Mouse (Mus musculus) CH12.LX (cell line): ENCODE measurements at regions not wholly inside any gene's neighbourhood (a gene's known extent, or its start where the extent isn't known, plus 50 kb on each side); places are given as distances from the start of the nearest gene placed in this dataset.
"Not testable (repeated sequence)": the region's sequence is repeated elsewhere in the genome, so short reads cannot be mapped to it uniquely, and the experiment has no call there.

Source experiments
- DNase-seq: peaks from one replicate; pipeline ENCODE4 v3.0.0-alpha.2; 2013; ENCODE audit errors: extremely low read depth
- H3K27ac ChIP-seq: 2 replicates; pipeline ENCODE4 v1.5.1; 2012; ENCODE audit warnings: low read depth, mild to moderate bottlenecking, control low read depth, moderate library complexity; ENCODE audit not compliant: insufficient read depth
- H3K27me3 ChIP-seq: replicated peaks from 2 replicates; pipeline ENCODE3; 2012; ENCODE audit warnings: inconsistent platforms
- H3K36me3 ChIP-seq, 2 experiments: replicated peaks in 1 of 2; 2 replicates each; pipeline versions ENCODE3 to v1.6.1; 2012; ENCODE audit warnings: inconsistent platforms in 1 of 2, low read length in 1 of 2, mild to moderate bottlenecking in 1 of 2, mixed read lengths in 1 of 2, moderate library complexity in 1 of 2; ENCODE audit not compliant: control insufficient read depth in 1 of 2, insufficient read depth in 1 of 2
- H3K4me1 ChIP-seq, 2 experiments: 2 replicates each; pipeline ENCODE4 v1.6.1; 2012; ENCODE audit warnings: inconsistent platforms in 1 of 2, moderate library complexity in 1 of 2; ENCODE audit not compliant: insufficient read depth in 2 of 2, control insufficient read depth in 1 of 2
- H3K4me2 ChIP-seq: 2 replicates; pipeline ENCODE4 v1.6.1; 2012; ENCODE audit warnings: low read depth, mild to moderate bottlenecking, control low read depth; ENCODE audit not compliant: poor library complexity, insufficient read depth, severe bottlenecking
- H3K4me3 ChIP-seq, 3 experiments: fragments of 150-350 bp in 1 of 3; sonication (generic) in 1 of 3; replicated peaks in 1 of 3; 2 replicates each; pipeline versions ENCODE3 to v1.5.1; 2011 to 2012; ENCODE audit warnings: low read depth in 2 of 3, low read length in 2 of 3, mild to moderate bottlenecking in 2 of 3, moderate library complexity in 2 of 3, control low read depth in 1 of 3, improper control_type of control experiment in 1 of 3, inconsistent platforms in 1 of 3, mixed read lengths in 1 of 3; ENCODE audit not compliant: poor library complexity in 1 of 3
- H3K79me2 ChIP-seq: replicated peaks from 2 replicates; pipeline ENCODE4 v1.6.1; 2012; ENCODE audit warnings: mild to moderate bottlenecking, moderate library complexity; ENCODE audit not compliant: control insufficient read depth, poor library complexity, insufficient read depth, severe bottlenecking; ENCODE audit errors: extremely low read depth
- H3K9ac ChIP-seq: 2 replicates; pipeline ENCODE4 v1.6.1; 2012; ENCODE audit warnings: low read depth, mild to moderate bottlenecking, control low read depth, moderate library complexity; ENCODE audit not compliant: insufficient read depth
- H3K9me3 ChIP-seq: replicated peaks from 2 replicates; pipeline ENCODE3; 2012; ENCODE audit warnings: low read length, inconsistent platforms, mixed read lengths
- BHLHE40 ChIP-seq: IDR thresholded peaks from 2 replicates; pipeline ENCODE4 v1.6.1; 2011; ENCODE audit warnings: mild to moderate bottlenecking, low read depth, low read length, improper control_type of control experiment
- CHD1 ChIP-seq: IDR thresholded peaks from 2 replicates; pipeline ENCODE4 v1.6.1; 2012; ENCODE audit warnings: low read depth, low read length, improper control_type of control experiment, inconsistent platforms
- CHD2 ChIP-seq: IDR thresholded peaks from 2 replicates; pipeline ENCODE4 v1.6.1; 2011; ENCODE audit warnings: low read length, improper control_type of control experiment
- CTCF ChIP-seq, 2 experiments: IDR thresholded peaks in 1 of 2; conservative IDR thresholded peaks in 1 of 2; 2 replicates each; pipeline ENCODE4 v1.5.1; 2011 to 2012; ENCODE audit warnings: low read depth in 2 of 2, low read length in 2 of 2, improper control_type of control experiment in 1 of 2, inconsistent platforms in 1 of 2, mild to moderate bottlenecking in 1 of 2, moderate library complexity in 1 of 2
- E2F4 ChIP-seq: IDR thresholded peaks from 2 replicates; pipeline ENCODE4 v1.6.1; 2011; ENCODE audit warnings: low read depth, low read length, improper control_type of control experiment; ENCODE audit not compliant: insufficient replicate concordance
- GABPA ChIP-seq: IDR thresholded peaks from 2 replicates; pipeline ENCODE4 v1.6.1; 2012; ENCODE audit warnings: low read depth, low read length, improper control_type of control experiment, inconsistent platforms; ENCODE audit not compliant: insufficient replicate concordance
- HCFC1 ChIP-seq: IDR thresholded peaks from 2 replicates; pipeline ENCODE4 v1.6.1; 2012; ENCODE audit warnings: low read depth, mild to moderate bottlenecking, inconsistent platforms, low read length, improper control_type of control experiment
- IRF4 ChIP-seq: IDR thresholded peaks from 2 replicates; pipeline ENCODE4 v1.6.1; 2014; ENCODE audit warnings: low read depth, mild to moderate bottlenecking, inconsistent platforms, low read length, improper control_type of control experiment
- JUN ChIP-seq: IDR thresholded peaks from 2 replicates; pipeline ENCODE4 v1.6.1; 2011; ENCODE audit warnings: low read depth, mild to moderate bottlenecking, low read length, improper control_type of control experiment, moderate library complexity; ENCODE audit not compliant: insufficient read depth
- JUND ChIP-seq: conservative IDR thresholded peaks from 2 replicates; pipeline ENCODE4 v1.6.1; 2011; ENCODE audit warnings: low read depth, low read length, improper control_type of control experiment
- MAX ChIP-seq: IDR thresholded peaks from 2 replicates; pipeline ENCODE4 v1.6.1; 2011; ENCODE audit warnings: low read length, improper control_type of control experiment
- MEF2A ChIP-seq: IDR thresholded peaks from 2 replicates; pipeline ENCODE4 v1.6.1; 2014; ENCODE audit warnings: low read depth, mild to moderate bottlenecking, inconsistent platforms, low read length, improper control_type of control experiment, borderline replicate concordance
- MXI1 ChIP-seq: IDR thresholded peaks from 2 replicates; pipeline ENCODE4 v1.6.1; 2011; ENCODE audit warnings: mild to moderate bottlenecking, low read depth, low read length, improper control_type of control experiment
- PAX5 ChIP-seq: IDR thresholded peaks from 2 replicates; pipeline ENCODE4 v1.6.1; 2012; ENCODE audit warnings: low read length, inconsistent platforms, mixed read lengths
- POLR2A ChIP-seq: IDR thresholded peaks from 2 replicates; pipeline ENCODE4 v1.6.1; 2011; ENCODE audit warnings: low read depth, mild to moderate bottlenecking, improper control_type of control experiment, low read length
- RAD21 ChIP-seq: IDR thresholded peaks from 2 replicates; pipeline ENCODE4 v1.6.1; 2011; ENCODE audit warnings: low read depth, mild to moderate bottlenecking, low read length, improper control_type of control experiment, moderate library complexity
- SIN3A ChIP-seq: IDR thresholded peaks from 2 replicates; pipeline ENCODE4 v1.6.1; 2012; ENCODE audit warnings: low read length, improper control_type of control experiment, inconsistent platforms
- SMC3 ChIP-seq: IDR thresholded peaks from 2 replicates; pipeline ENCODE4 v1.6.1; 2011; ENCODE audit warnings: low read depth, low read length, improper control_type of control experiment
- TBP ChIP-seq: conservative IDR thresholded peaks from 2 replicates; pipeline ENCODE4 v1.6.1; 2011; ENCODE audit warnings: low read depth, low read length, improper control_type of control experiment
- UBTF ChIP-seq: IDR thresholded peaks from 2 replicates; pipeline ENCODE4 v1.6.1; 2012; ENCODE audit warnings: low read depth, mild to moderate bottlenecking, inconsistent platforms, low read length, improper control_type of control experiment, moderate library complexity
- USF1 ChIP-seq: IDR thresholded peaks from 2 replicates; pipeline ENCODE4 v1.6.1; 2014; ENCODE audit warnings: low read depth, mild to moderate bottlenecking, inconsistent platforms, low read length, improper control_type of control experiment
- ZKSCAN1 ChIP-seq: IDR thresholded peaks from 2 replicates; pipeline ENCODE4 v1.6.1; 2012; ENCODE audit warnings: low read depth, inconsistent platforms, low read length, improper control_type of control experiment, borderline replicate concordance
- ZNF384 ChIP-seq: IDR thresholded peaks from 2 replicates; pipeline ENCODE4 v1.6.1; 2012; ENCODE audit warnings: low read depth, low read length, improper control_type of control experiment, inconsistent platforms
- dilution Hi-C: fragments of 300-500 bp; cut with MboI; formaldehyde crosslinking; loops from 2 replicates; pipeline ENCODE4 v1.14.3; 2020; ENCODE audit warnings: low sequenced_read_pairs; ENCODE audit not compliant: extremely low pct_unique_long_range_greater_than_20kb, extremely low pct_ligation_motif_present
- in situ Hi-C: fragments of 300-500 bp; cut with MboI; formaldehyde crosslinking; loops from 3 replicates; pipeline ENCODE4 v1.14.3; 2019; ENCODE audit warnings: low sequenced_read_pairs, low pct_ligation_motif_present, low pct_unique_long_range_greater_than_20kb, mixed read lengths

- dilution Hi-C loops, H3K4me3 ChIP-seq, H3K79me2 ChIP-seq, in situ Hi-C loops, H3K4me2 ChIP-seq, H3K27ac ChIP-seq, H3K36me3 ChIP-seq, H3K9ac ChIP-seq, H3K4me1 ChIP-seq, H3K9me3 ChIP-seq, DNase-seq, H3K27me3 ChIP-seq: not testable (repeated sequence)
- peak in 1 of 2 experiments; percentile 46; a peak in 2 of 4 replicates for TF ChIP-seq CTCF (conservative IDR thresholded peaks at IDR 0.05 in 1 of 2, IDR thresholded peaks at IDR 0.05 in 1 of 2; ENCODE audit: low read depth in 2 of 2, low read length in 2 of 2)
- TF ChIP-seq SMC3, result peak; percentile 48
- peak; percentile 41 for TF ChIP-seq RAD21
Measured at GRCm38 (mm10) chr12:82082596-82082995, 86.5 kb upstream of the Sipa1l1 start.

GRCm38 (mm10) chr12:82085771-82086400 is 83.2 kb upstream of the Sipa1l1 start:
- Histone ChIP-seq H3K4me3 (no peak overlapping the region), H3K9me3 (peaks cover 3% of the 10 kb centered on the region), H3K27me3 (no peaks in the 10 kb centered on the region), H3K79me2 (no peaks in the 10 kb centered on the region), H3K27ac (no peak overlapping the region), H3K9ac (no peak overlapping the region), H3K4me1 (no peaks in the 10 kb centered on the region; a peak in 1 of 4 replicates), H3K36me3 (no peaks in the 10 kb centered on the region), H3K4me2 (no peak overlapping the region)
- DNase-seq, result no peak
- dilution Hi-C loops, result no loop called here
- TF ChIP-seq TBP (no peak), USF1 (no peak), CTCF (conservative IDR thresholded peaks at IDR 0.05 in 1 of 2, IDR thresholded peaks at IDR 0.05 in 1 of 2; ENCODE audit: low read depth in 2 of 2, low read length in 2 of 2) (no peak), BHLHE40 (no peak), SIN3A (no peak), ZKSCAN1 (no peak)
- in situ Hi-C loops, result no loop called here

- H3K36me3 ChIP-seq, result no peaks in the 10 kb centered on the region
- in situ Hi-C loops, result no loop called here
- TF ChIP-seq BHLHE40 (no peak), ZNF384 (no peak), E2F4 (no peak), CHD1 (no peak), RAD21 (no peak), SMC3 (no peak), JUN (no peak), MXI1 (no peak), PAX5 (no peak), JUND (no peak), POLR2A (no peak), GABPA (no peak), SIN3A (no peak), UBTF (no peak), MAX (no peak), USF1 (no peak), IRF4 (no peak), CHD2 (no peak), HCFC1 (no peak), MEF2A (no peak)
Measured at GRCm38 (mm10) chr12:82086441-82086840, 82.7 kb upstream of the Sipa1l1 start.

More at GRCm38 (mm10) chr12:82086441-82086840, 82.7 kb upstream of the Sipa1l1 start:
- Histone ChIP-seq H3K9ac (no peak overlapping the region), H3K4me3 (no peak overlapping the region), H3K4me1 (no peaks in the 10 kb centered on the region; a peak in 1 of 4 replicates), H3K79me2 (no peaks in the 10 kb centered on the region), H3K9me3 (peaks cover 3% of the 10 kb centered on the region), H3K4me2 (no peak overlapping the region), H3K27me3 (no peaks in the 10 kb centered on the region), H3K27ac (no peak overlapping the region)
- dilution Hi-C loops, result no loop called here
- DNase-seq, result no peak
